Mouse (Mus musculus): Measurements from ENCODE around the gene Dgkh. TPM values are rescaled to one million over a fixed set of nuclear protein-coding genes. Genes with fewer than 3 reads are reported as not detected.

Dgkh gene
- polyA plus RNA-seq, 1 experiment = 0.82 TPM

DNA sequence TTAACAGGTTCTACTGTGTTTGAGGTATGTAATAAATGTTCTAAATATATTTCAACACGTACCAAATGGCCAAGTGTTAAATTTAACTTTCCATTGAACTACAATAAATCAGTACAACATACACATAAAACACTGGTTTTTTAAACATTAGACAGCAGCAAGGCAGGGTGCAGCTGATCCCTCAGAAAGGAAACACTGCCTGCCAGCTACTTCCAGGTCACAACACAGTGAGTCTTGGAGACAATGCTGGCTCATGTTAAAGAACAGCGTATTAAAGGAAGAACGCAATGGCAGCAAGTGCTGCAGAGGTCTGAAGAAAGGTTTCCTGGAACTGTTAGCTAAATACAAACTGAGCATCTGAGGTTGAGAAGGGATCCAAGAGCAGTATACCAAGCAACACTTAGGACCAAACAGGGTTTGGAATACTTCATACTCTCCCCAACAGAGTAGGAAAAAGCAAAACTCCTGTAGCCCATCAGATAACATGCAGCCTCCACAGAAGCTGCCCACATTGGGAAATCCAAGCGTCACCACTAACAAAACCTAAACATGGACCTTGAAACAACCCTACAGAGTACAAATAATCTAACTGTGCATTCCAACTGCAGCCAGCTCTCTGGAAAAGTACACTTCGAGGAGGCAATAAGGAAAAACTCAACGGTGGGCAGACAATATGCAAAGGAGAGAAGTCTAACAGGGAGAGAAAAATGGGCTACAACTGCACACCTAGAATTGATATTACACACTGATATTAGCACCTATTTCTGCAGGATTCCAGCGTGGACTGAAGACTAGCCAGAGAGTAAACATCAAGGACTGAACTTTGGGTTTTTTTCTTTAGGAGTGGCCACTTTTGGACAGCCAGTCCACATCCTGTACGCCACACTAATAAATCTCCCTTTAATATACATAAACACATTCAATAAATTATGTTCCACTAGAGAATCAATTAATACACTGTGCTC, 203.8 kb downstream of the Dgkh start:
- TF ChIP-seq CTCF (IDR thresholded peaks at IDR 0.05; ENCODE audit: extremely low read depth, insufficient read depth, insufficient read length, insufficient replicate concordance) = no peak
- TF ChIP-seq POLR2A (IDR thresholded peaks at IDR 0.05; ENCODE audit: low read depth, low read length) = no peak
- DNase-seq (ENCODE audit: low read depth in 1 of 2, low spot score in 2 of 2) = no peak
- no peaks in the 10 kb centered on the region for H3K27me3 ChIP-seq (ENCODE audit: control insufficient read depth, insufficient read depth, low read length)
- H3K27ac ChIP-seq (ENCODE audit: insufficient read depth, low read length) = no peak overlapping the region
- H3K4me1 ChIP-seq (ENCODE audit: control insufficient read depth, insufficient read depth, insufficient read length) = peaks cover 11% of the 10 kb centered on the region
- H3K36me3 ChIP-seq (ENCODE audit: control insufficient read depth, insufficient read depth, low read length) = no peaks in the 10 kb centered on the region
- WGBS = 77% methylated on average over 8 of the region's 8 CpGs
- H3K4me3 ChIP-seq (ENCODE audit: extremely low read depth, insufficient read depth, insufficient read length) = no peak overlapping the region

DNA sequence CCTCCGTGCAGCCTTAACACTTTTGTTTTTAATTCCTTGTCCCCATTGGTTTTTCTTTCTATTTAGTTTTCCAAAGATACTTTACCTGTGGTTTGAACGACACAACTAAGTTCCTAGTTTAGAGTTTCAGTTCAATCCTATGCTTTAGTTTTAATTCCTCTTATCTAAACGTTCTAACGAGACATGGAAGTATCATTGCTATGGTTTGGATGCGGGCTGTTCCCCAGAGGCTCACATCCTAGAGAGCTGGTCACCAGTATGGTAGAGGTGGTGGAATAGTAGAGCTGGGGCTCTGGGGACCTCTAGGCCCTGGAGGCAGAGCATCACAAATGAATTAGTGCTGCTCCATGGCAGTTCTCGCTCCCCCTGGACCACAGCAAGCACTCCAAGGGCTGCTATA, 205.7 kb downstream of the Dgkh start:
- Histone ChIP-seq H3K4me1 (ENCODE audit: control insufficient read depth, insufficient read depth, insufficient read length) (peaks cover 11% of the 10 kb centered on the region), H3K27me3 (ENCODE audit: control insufficient read depth, insufficient read depth, low read length) (no peaks in the 10 kb centered on the region), H3K4me3 (ENCODE audit: extremely low read depth, insufficient read depth, insufficient read length) (no peak overlapping the region; the same call in 1 of the 2 replicates), H3K27ac (ENCODE audit: insufficient read depth, low read length) (no peak overlapping the region), H3K36me3 (ENCODE audit: control insufficient read depth, insufficient read depth, low read length) (no peaks in the 10 kb centered on the region)
- DNase-seq (ENCODE audit: low read depth in 1 of 2, low spot score in 2 of 2) = no peak
- TF ChIP-seq POLR2A (IDR thresholded peaks at IDR 0.05; ENCODE audit: low read depth, low read length) = no peak
- no peak for TF ChIP-seq CTCF (IDR thresholded peaks at IDR 0.05; ENCODE audit: extremely low read depth, insufficient read depth, insufficient read length, insufficient replicate concordance)
- WGBS = 62% methylated on average over 6 of the region's 6 CpGs

DNA sequence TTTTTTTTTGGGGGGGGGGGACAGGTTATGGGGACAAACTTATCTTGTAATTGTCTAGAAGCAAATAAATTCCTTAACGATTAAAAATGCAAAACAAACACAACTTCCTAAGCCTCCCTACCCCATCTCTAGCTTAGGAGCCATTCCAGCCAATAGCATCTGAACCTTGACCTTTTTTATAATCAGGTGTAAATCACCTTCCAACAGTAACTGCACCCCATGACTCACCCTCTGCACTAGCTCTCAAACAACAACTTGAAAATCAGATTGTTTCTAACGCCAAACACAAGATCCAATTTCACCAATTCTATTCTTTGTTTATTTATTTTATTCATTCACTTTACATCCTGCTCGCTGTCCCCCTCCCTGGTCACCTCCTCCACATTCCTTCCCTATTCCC, 206.1 kb downstream of the Dgkh start:
- Histone ChIP-seq H3K27me3 (ENCODE audit: control insufficient read depth, insufficient read depth, low read length) (no peaks in the 10 kb centered on the region), H3K36me3 (ENCODE audit: control insufficient read depth, insufficient read depth, low read length) (no peaks in the 10 kb centered on the region), H3K4me1 (ENCODE audit: control insufficient read depth, insufficient read depth, insufficient read length) (peaks cover 11% of the 10 kb centered on the region), H3K4me3 (ENCODE audit: extremely low read depth, insufficient read depth, insufficient read length) (no peak overlapping the region; the same call in 1 of the 2 replicates), H3K27ac (ENCODE audit: insufficient read depth, low read length) (no peak overlapping the region)
- WGBS = 83% methylated on average over 3 of the region's 3 CpGs
- TF ChIP-seq POLR2A (IDR thresholded peaks at IDR 0.05; ENCODE audit: low read depth, low read length) (no peak), CTCF (IDR thresholded peaks at IDR 0.05; ENCODE audit: extremely low read depth, insufficient read depth, insufficient read length, insufficient replicate concordance) (no peak)
- no peak for DNase-seq (ENCODE audit: low read depth in 1 of 2, low spot score in 2 of 2)

DNA sequence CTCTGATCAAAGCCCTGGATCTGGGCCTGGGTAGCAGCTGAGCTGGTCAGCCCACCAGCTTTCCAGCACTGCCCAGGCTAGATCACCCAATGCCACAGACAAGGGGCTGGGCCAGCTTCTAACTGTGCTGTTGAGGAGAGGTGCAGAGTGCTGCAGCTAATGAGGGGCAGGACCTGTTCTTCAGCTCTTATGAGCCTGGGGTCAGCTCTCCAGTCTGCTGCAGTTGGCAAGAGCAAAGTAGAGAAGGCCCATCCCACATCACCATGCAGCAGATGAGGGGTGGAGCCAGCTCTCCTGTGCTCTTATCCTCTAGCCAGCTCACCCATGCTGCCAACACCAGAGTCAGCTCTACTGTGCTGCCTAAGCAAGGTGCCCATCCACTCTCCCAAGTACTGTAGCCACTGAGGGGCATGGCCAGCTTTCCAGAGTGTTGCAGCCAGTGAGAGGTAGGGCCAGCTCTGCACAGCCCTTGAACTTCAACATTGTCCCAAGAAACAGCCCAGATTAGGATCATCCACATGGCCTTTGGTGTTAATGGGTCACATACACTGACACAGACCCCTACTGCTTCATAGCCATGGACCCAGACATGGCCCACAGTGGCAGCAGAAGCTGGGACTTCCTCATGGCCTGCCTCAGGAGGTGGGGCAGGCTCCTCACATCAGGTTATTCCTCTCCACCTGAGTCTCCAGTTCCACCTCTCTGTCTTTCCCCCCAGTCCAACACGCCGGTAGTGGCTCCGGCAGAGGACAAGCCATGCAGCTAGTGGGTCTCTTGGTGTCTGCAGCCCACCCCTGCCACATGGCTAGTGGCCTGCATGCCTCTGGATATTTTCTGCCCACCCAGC, 206.7 kb downstream of the Dgkh start:
- WGBS = 93% methylated on average over 3 of the region's 3 CpGs

DNA sequence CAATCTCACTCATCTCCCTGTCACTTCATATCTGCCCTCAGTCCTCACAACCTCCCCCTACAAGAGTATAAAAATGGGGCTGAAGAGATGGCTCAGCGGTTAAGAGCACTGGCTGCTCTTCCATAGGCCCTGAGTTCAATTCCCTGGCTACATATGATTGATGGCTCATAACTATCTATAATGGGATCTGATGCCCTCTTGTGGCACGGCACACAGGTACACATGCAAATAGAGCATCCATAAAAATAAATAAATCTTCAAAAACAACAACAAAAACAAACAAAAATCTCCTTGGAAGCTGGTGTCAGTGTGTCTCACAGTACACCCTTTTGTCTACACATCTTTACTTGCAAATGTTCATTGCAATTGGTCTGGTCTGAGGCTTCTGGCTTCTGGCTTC, 207.5 kb downstream of the Dgkh start:
- 91% methylated on average over 2 of the region's 2 CpGs for WGBS
- Histone ChIP-seq H3K27ac (ENCODE audit: insufficient read depth, low read length) (no peak overlapping the region), H3K4me1 (ENCODE audit: control insufficient read depth, insufficient read depth, insufficient read length) (peaks cover 11% of the 10 kb centered on the region), H3K27me3 (ENCODE audit: control insufficient read depth, insufficient read depth, low read length) (no peaks in the 10 kb centered on the region), H3K4me3 (ENCODE audit: extremely low read depth, insufficient read depth, insufficient read length) (no peak overlapping the region), H3K36me3 (ENCODE audit: control insufficient read depth, insufficient read depth, low read length) (no peaks in the 10 kb centered on the region)
- no peak for TF ChIP-seq POLR2A (IDR thresholded peaks at IDR 0.05; ENCODE audit: low read depth, low read length)
- no peak for TF ChIP-seq CTCF (IDR thresholded peaks at IDR 0.05; ENCODE audit: extremely low read depth, insufficient read depth, insufficient read length, insufficient replicate concordance)
- DNase-seq (ENCODE audit: low read depth in 1 of 2, low spot score in 2 of 2) = no peak

More for the DNA sequence above, 206.7 kb downstream of the Dgkh start:
- H3K27me3 ChIP-seq (ENCODE audit: control insufficient read depth, insufficient read depth, low read length) = no peaks in the 10 kb centered on the region
- peaks cover 11% of the 10 kb centered on the region for H3K4me1 ChIP-seq (ENCODE audit: control insufficient read depth, insufficient read depth, insufficient read length)
- DNase-seq (ENCODE audit: low read depth in 1 of 2, low spot score in 2 of 2) = no peak
- no peaks in the 10 kb centered on the region for H3K36me3 ChIP-seq (ENCODE audit: control insufficient read depth, insufficient read depth, low read length)
- TF ChIP-seq CTCF (IDR thresholded peaks at IDR 0.05; ENCODE audit: extremely low read depth, insufficient read depth, insufficient read length, insufficient replicate concordance) (no peak), POLR2A (IDR thresholded peaks at IDR 0.05; ENCODE audit: low read depth, low read length) (no peak)
- H3K4me3 ChIP-seq (ENCODE audit: extremely low read depth, insufficient read depth, insufficient read length) = no peak overlapping the region
- no peak overlapping the region for H3K27ac ChIP-seq (ENCODE audit: insufficient read depth, low read length)

DNA sequence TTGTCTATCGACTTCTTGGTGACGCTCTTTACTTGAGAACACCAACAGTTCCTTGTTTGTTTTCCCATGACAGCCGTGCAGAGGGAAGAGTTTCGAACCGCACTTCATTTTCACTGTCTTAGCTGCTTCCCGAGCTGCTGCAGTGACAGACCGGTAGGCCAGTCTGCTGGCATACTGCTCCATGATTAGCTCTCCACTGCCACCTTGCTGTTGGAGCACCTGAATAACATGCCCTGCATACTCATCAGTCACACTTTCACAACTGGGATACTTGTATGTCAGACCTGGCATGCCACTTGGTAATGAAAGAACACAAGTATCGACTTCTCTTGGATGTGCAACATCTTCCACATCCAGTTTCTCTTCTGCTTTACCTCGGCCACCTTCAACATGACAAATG, 221.9 kb downstream of the Dgkh start:
- H3K27ac ChIP-seq (ENCODE audit: insufficient read depth, low read length) = no peak overlapping the region
- no peak for TF ChIP-seq CTCF (IDR thresholded peaks at IDR 0.05; ENCODE audit: extremely low read depth, insufficient read depth, insufficient read length, insufficient replicate concordance)
- no peak for DNase-seq (ENCODE audit: low read depth in 1 of 2, low spot score in 2 of 2)

More for the DNA sequence above, 221.9 kb downstream of the Dgkh start:
- no peaks in the 10 kb centered on the region for H3K4me1 ChIP-seq (ENCODE audit: control insufficient read depth, insufficient read depth, insufficient read length)
- WGBS = 94% methylated on average over 9 of the region's 9 CpGs
- no peaks in the 10 kb centered on the region for H3K27me3 ChIP-seq (ENCODE audit: control insufficient read depth, insufficient read depth, low read length)
- H3K36me3 ChIP-seq (ENCODE audit: control insufficient read depth, insufficient read depth, low read length) = peaks cover 20% of the 10 kb centered on the region
- no peak overlapping the region for H3K4me3 ChIP-seq (ENCODE audit: extremely low read depth, insufficient read depth, insufficient read length)

Data from spleen, adult 2 months (tissue).